Mouse (Mus musculus): ENCODE data around the gene Scn3b. TPM values are rescaled to one million over a fixed set of nuclear protein-coding genes. Genes with fewer than 3 reads are reported as not detected.

Scn3b gene
- polyA plus RNA-seq (2014; fragmentation: Nextera tagmentation; extraction: Ambion mirVana) = 4.1 and 6.7 TPM in 2 replicates

DNA sequence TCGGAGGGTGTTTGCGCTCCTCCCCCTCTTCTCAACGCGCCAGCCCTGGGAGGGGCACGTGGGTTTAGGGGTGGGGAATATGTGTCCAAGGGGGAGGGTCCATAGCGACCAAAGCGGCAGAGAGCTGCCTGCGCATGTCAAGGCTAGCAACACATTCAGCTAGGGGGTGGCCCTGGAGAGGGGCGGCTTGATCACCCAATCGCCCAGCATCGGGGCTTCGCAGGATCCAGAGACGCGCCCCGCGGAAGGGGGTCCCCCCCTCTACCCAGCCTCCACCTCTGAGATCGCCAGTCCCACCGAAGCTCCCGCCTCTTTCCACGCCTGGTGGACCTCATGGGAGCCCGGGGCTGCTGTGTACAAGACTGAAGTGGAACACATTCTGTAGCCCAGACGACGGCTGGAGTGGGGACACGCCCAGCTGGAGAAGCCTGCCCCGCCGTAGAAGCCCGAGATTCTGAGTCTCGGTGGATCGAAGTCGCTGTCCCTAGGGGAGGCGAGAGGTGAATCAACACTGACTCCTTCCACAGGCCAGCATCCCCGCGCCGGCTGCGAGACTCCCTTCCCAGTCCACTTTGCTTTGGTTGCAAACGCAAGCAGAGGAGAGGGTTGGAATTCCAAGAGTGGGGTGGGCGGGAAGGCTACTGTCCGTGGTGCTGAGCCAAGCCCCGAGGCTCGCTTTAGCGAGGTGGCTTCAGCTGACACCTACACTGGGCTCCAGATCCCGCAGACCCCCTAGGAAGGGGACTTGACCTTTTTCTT is at the start of gene Scn3b:
Scn3b (plus strand) TSS at position 115 of the 759 bp plus-strand sequence.
- WGBS = 1% methylated on average over 41 of the region's 42 CpGs
- Histone ChIP-seq H3K9ac (replicated peaks; ENCODE audit: low read length) (no peak within 1 kb of the TSS), H3K4me1 (ENCODE audit: control insufficient read depth, insufficient read depth, low read length) (no peaks in the 10 kb centered on the region), H3K4me2 (ENCODE audit: low read depth, low read length) (peak within 1 kb of the TSS; percentile 21), H3K27ac (replicated peaks; ENCODE audit: low read depth, low read length) (no peak within 1 kb of the TSS), H3K36me3 (replicated peaks; ENCODE audit: control insufficient read depth, insufficient read depth, low read depth, low read length) (no peaks in the 10 kb centered on the region), H3K4me3 (ENCODE audit: low read depth, low read length) (peak within 1 kb of the TSS; percentile 11), H3K9me3 (replicated peaks; ENCODE audit: control insufficient read depth, low read length) (no peaks in the 10 kb centered on the region), H3K27me3 (ENCODE audit: control insufficient read depth, insufficient read depth, low read length) (peaks cover 4% of the 10 kb centered on the region)
- DNase-seq (ENCODE audit: low spot score) = peak; percentile 78
- peak; percentile 92 for ATAC-seq (replicated peaks; ENCODE audit: insufficient number of reproducible peaks, low FRiP score, low TSS enrichment, low read depth)

DNA sequence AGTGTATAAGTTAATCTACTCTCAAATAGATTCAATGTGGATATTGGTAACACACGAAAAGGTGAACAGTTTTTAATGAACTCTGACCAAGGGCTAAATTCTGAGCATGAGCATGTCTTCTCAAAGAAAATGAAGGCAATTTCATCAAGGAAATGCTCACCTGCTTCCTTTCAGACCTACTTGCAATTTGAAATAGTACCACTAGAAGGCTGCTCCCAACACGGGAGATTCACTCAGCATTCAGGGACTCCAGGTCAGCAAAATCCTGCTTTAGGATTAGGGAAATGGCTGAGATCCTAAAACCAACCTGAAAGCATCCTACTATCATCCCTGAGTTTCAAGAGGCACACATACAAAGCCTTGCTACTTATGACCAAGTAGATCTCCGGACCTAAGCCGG is 44.7 kb upstream of the Scn3b start:
- no peaks in the 10 kb centered on the region for H3K36me3 ChIP-seq (replicated peaks; ENCODE audit: control insufficient read depth, insufficient read depth, low read depth, low read length)
- H3K4me3 ChIP-seq (ENCODE audit: low read depth, low read length) = no peak overlapping the region
- DNase-seq (ENCODE audit: low spot score) (no peak), ATAC-seq (replicated peaks; ENCODE audit: insufficient number of reproducible peaks, low FRiP score, low TSS enrichment, low read depth) (no peak)
- no peak overlapping the region for H3K9ac ChIP-seq (replicated peaks; ENCODE audit: low read length)
- H3K4me2 ChIP-seq (ENCODE audit: low read depth, low read length) = no peak overlapping the region
- no peak overlapping the region for H3K27ac ChIP-seq (replicated peaks; ENCODE audit: low read depth, low read length)
- no peaks in the 10 kb centered on the region for H3K4me1 ChIP-seq (ENCODE audit: control insufficient read depth, insufficient read depth, low read length)
- 77% methylated on average over 4 of the region's 4 CpGs for WGBS
- no peaks in the 10 kb centered on the region for H3K9me3 ChIP-seq (replicated peaks; ENCODE audit: control insufficient read depth, low read length)
- no peaks in the 10 kb centered on the region for H3K27me3 ChIP-seq (ENCODE audit: control insufficient read depth, insufficient read depth, low read length)

GRCm38 (mm10) chr9:40227874-40228789 is 40.9 kb upstream of the Scn3b start:
- Histone ChIP-seq H3K4me2 (ENCODE audit: low read depth, low read length) (no peak overlapping the region), H3K9me3 (replicated peaks; ENCODE audit: control insufficient read depth, low read length) (no peaks in the 10 kb centered on the region), H3K4me1 (ENCODE audit: control insufficient read depth, insufficient read depth, low read length) (no peaks in the 10 kb centered on the region), H3K9ac (replicated peaks; ENCODE audit: low read length) (no peak overlapping the region), H3K4me3 (ENCODE audit: low read depth, low read length) (no peak overlapping the region), H3K36me3 (replicated peaks; ENCODE audit: control insufficient read depth, insufficient read depth, low read depth, low read length) (no peaks in the 10 kb centered on the region), H3K27ac (replicated peaks; ENCODE audit: low read depth, low read length) (no peak overlapping the region), H3K27me3 (ENCODE audit: control insufficient read depth, insufficient read depth, low read length) (no peaks in the 10 kb centered on the region)
- DNase-seq (ENCODE audit: low spot score) (peak; percentile 80), ATAC-seq (replicated peaks; ENCODE audit: insufficient number of reproducible peaks, low FRiP score, low TSS enrichment, low read depth) (no peak)
- WGBS = 71% methylated on average over 10 of the region's 10 CpGs

GRCm38 (mm10) chr9:40228804-40229331 is 40.1 kb upstream of the Scn3b start:
- ATAC-seq (replicated peaks; ENCODE audit: insufficient number of reproducible peaks, low FRiP score, low TSS enrichment, low read depth) (no peak), DNase-seq (ENCODE audit: low spot score) (no peak)
- Histone ChIP-seq H3K36me3 (replicated peaks; ENCODE audit: control insufficient read depth, insufficient read depth, low read depth, low read length) (no peaks in the 10 kb centered on the region), H3K9ac (replicated peaks; ENCODE audit: low read length) (no peak overlapping the region), H3K27ac (replicated peaks; ENCODE audit: low read depth, low read length) (no peak overlapping the region), H3K4me3 (ENCODE audit: low read depth, low read length) (no peak overlapping the region), H3K4me2 (ENCODE audit: low read depth, low read length) (no peak overlapping the region), H3K4me1 (ENCODE audit: control insufficient read depth, insufficient read depth, low read length) (no peaks in the 10 kb centered on the region), H3K9me3 (replicated peaks; ENCODE audit: control insufficient read depth, low read length) (no peaks in the 10 kb centered on the region), H3K27me3 (ENCODE audit: control insufficient read depth, insufficient read depth, low read length) (no peaks in the 10 kb centered on the region)
- 52% methylated on average over 6 of the region's 6 CpGs for WGBS

DNA sequence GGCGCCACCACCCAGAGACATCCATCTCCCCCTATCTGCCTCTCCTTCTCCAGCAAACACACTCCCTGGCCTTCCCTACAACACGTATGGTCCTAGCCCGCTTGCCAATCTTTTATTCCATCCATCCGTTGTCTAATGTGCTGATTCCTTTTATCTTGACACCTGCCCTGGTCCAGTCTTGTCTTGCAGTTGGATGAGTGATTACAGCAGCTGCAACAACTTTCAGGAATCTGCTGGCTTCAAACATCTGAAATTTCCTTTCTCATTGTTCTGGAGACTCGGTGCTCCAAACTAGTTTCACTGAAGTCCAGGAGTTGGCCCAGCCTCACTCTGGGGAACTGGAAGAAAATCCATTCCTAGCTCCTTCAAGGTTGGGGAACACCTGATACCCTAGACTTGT is 39.5 kb upstream of the Scn3b start:
- ATAC-seq (replicated peaks; ENCODE audit: insufficient number of reproducible peaks, low FRiP score, low TSS enrichment, low read depth) = no peak
- Histone ChIP-seq H3K4me1 (ENCODE audit: control insufficient read depth, insufficient read depth, low read length) (no peaks in the 10 kb centered on the region), H3K27me3 (ENCODE audit: control insufficient read depth, insufficient read depth, low read length) (no peaks in the 10 kb centered on the region), H3K9ac (replicated peaks; ENCODE audit: low read length) (no peak overlapping the region), H3K4me3 (ENCODE audit: low read depth, low read length) (no peak overlapping the region), H3K27ac (replicated peaks; ENCODE audit: low read depth, low read length) (no peak overlapping the region), H3K36me3 (replicated peaks; ENCODE audit: control insufficient read depth, insufficient read depth, low read depth, low read length) (no peaks in the 10 kb centered on the region), H3K4me2 (ENCODE audit: low read depth, low read length) (no peak overlapping the region), H3K9me3 (replicated peaks; ENCODE audit: control insufficient read depth, low read length) (no peaks in the 10 kb centered on the region)
- no peak for DNase-seq (ENCODE audit: low spot score)
- WGBS = 67% methylated on average over 5 of the region's 5 CpGs

GRCm38 (mm10) chr9:40231019-40231418 is 38.0 kb upstream of the Scn3b start:
- H3K4me1 ChIP-seq (ENCODE audit: control insufficient read depth, insufficient read depth, low read length) = no peaks in the 10 kb centered on the region
- H3K9me3 ChIP-seq (replicated peaks; ENCODE audit: control insufficient read depth, low read length) = no peaks in the 10 kb centered on the region
- 84% methylated on average over 3 of the region's 3 CpGs for WGBS
- H3K27me3 ChIP-seq (ENCODE audit: control insufficient read depth, insufficient read depth, low read length) = no peaks in the 10 kb centered on the region
- no peak overlapping the region for H3K9ac ChIP-seq (replicated peaks; ENCODE audit: low read length)
- H3K4me2 ChIP-seq (ENCODE audit: low read depth, low read length) = no peak overlapping the region
- H3K36me3 ChIP-seq (replicated peaks; ENCODE audit: control insufficient read depth, insufficient read depth, low read depth, low read length) = no peaks in the 10 kb centered on the region
- DNase-seq (ENCODE audit: low spot score) (no peak), ATAC-seq (replicated peaks; ENCODE audit: insufficient number of reproducible peaks, low FRiP score, low TSS enrichment, low read depth) (no peak)
- H3K27ac ChIP-seq (replicated peaks; ENCODE audit: low read depth, low read length) = no peak overlapping the region
- H3K4me3 ChIP-seq (ENCODE audit: low read depth, low read length) = no peak overlapping the region

GRCm38 (mm10) chr9:40234233-40235072 is 34.6 kb upstream of the Scn3b start:
- H3K4me3 ChIP-seq (ENCODE audit: low read depth, low read length) = no peak overlapping the region
- no peaks in the 10 kb centered on the region for H3K27me3 ChIP-seq (ENCODE audit: control insufficient read depth, insufficient read depth, low read length)
- ATAC-seq (replicated peaks; ENCODE audit: insufficient number of reproducible peaks, low FRiP score, low TSS enrichment, low read depth) (no peak), DNase-seq (ENCODE audit: low spot score) (no peak)
- WGBS = 66% methylated on average over 10 of the region's 10 CpGs
- no peak overlapping the region for H3K4me2 ChIP-seq (ENCODE audit: low read depth, low read length)
- H3K9ac ChIP-seq (replicated peaks; ENCODE audit: low read length) = no peak overlapping the region
- H3K36me3 ChIP-seq (replicated peaks; ENCODE audit: control insufficient read depth, insufficient read depth, low read depth, low read length) = no peaks in the 10 kb centered on the region
- H3K27ac ChIP-seq (replicated peaks; ENCODE audit: low read depth, low read length) = no peak overlapping the region
- H3K9me3 ChIP-seq (replicated peaks; ENCODE audit: control insufficient read depth, low read length) = no peaks in the 10 kb centered on the region
- H3K4me1 ChIP-seq (ENCODE audit: control insufficient read depth, insufficient read depth, low read length) = no peaks in the 10 kb centered on the region
